Mouse (Mus musculus): ENCODE results near the gene Cers6. TPM values are rescaled to one million over a fixed set of nuclear protein-coding genes. Genes with fewer than 3 reads are reported as not detected.

Cers6 gene
- polyA plus RNA-seq, 2 experiments = 2.0 to 6.7 TPM

- H3K36me3 ChIP-seq (replicated peaks; ENCODE audit: control insufficient read depth, insufficient read depth, low read depth) = no peaks in the 10 kb centered on the region
- H3K4me3 ChIP-seq (ENCODE audit: insufficient read depth in 1 of 2, low read depth in 2 of 2, low read length in 2 of 2) = no peak overlapping the region
- no peak for TF ChIP-seq CTCF (IDR thresholded peaks at IDR 0.05; ENCODE audit: low read depth)
- TF ChIP-seq EP300 (IDR thresholded peaks at IDR 0.05; ENCODE audit: low read depth) = no peak
- no peaks in the 10 kb centered on the region for H3K27me3 ChIP-seq (ENCODE audit: control insufficient read depth, insufficient read depth, low read length)
- H3K4me2 ChIP-seq (ENCODE audit: low read depth) = no peak overlapping the region
- no peak for ATAC-seq (ENCODE audit: insufficient read depth)
- H3K27ac ChIP-seq = no peak overlapping the region
- no peaks in the 10 kb centered on the region for H3K9me3 ChIP-seq (ENCODE audit: control insufficient read depth, low read length)
- WGBS (ENCODE audit: insufficient replicate concordance) = 69% methylated on average over 7 of the region's 7 CpGs
- no peak for DNase-seq (ENCODE audit: low read depth in 3 of 3, low spot score in 3 of 3)
- H3K4me1 ChIP-seq (replicated peaks; ENCODE audit: control insufficient read depth in 2 of 2, insufficient read depth in 2 of 2, low read length in 1 of 2) = no peaks in the 10 kb centered on the region
- H3K9ac ChIP-seq (replicated peaks) = no peak overlapping the region
These were observed 23.3 kb downstream of the Cers6 start for GRCm38 (mm10) chr2:68884573-68884972.

- H3K4me2 ChIP-seq (ENCODE audit: low read depth) = no peak overlapping the region
- WGBS (ENCODE audit: insufficient replicate concordance) = 61% methylated on average over 2 of the region's 2 CpGs
- no peak overlapping the region for H3K9ac ChIP-seq (replicated peaks)
- H3K4me1 ChIP-seq (replicated peaks; ENCODE audit: control insufficient read depth in 2 of 2, insufficient read depth in 2 of 2, low read length in 1 of 2) = no peaks in the 10 kb centered on the region
- H3K9me3 ChIP-seq (ENCODE audit: control insufficient read depth, low read length) = no peaks in the 10 kb centered on the region
- no peak overlapping the region for H3K4me3 ChIP-seq (ENCODE audit: insufficient read depth in 1 of 2, low read depth in 2 of 2, low read length in 2 of 2)
- H3K27me3 ChIP-seq (ENCODE audit: control insufficient read depth, insufficient read depth, low read length) = no peaks in the 10 kb centered on the region
- DNase-seq (ENCODE audit: low read depth in 3 of 3, low spot score in 3 of 3) (no peak), ATAC-seq (ENCODE audit: insufficient read depth) (no peak)
- no peak overlapping the region for H3K27ac ChIP-seq
- H3K36me3 ChIP-seq (replicated peaks; ENCODE audit: control insufficient read depth, insufficient read depth, low read depth) = no peaks in the 10 kb centered on the region
- TF ChIP-seq EP300 (IDR thresholded peaks at IDR 0.05; ENCODE audit: low read depth) (no peak), CTCF (IDR thresholded peaks at IDR 0.05; ENCODE audit: low read depth) (no peak)
These were observed 24.0 kb downstream of the Cers6 start for GRCm38 (mm10) chr2:68885206-68885605.

- Histone ChIP-seq H3K9me3 (ENCODE audit: control insufficient read depth, low read length) (no peaks in the 10 kb centered on the region), H3K4me3 (ENCODE audit: insufficient read depth in 1 of 2, low read depth in 2 of 2, low read length in 2 of 2) (no peak overlapping the region), H3K27me3 (ENCODE audit: control insufficient read depth, insufficient read depth, low read length) (no peaks in the 10 kb centered on the region), H3K27ac (no peak overlapping the region), H3K4me1 (replicated peaks; ENCODE audit: control insufficient read depth in 2 of 2, insufficient read depth in 2 of 2, low read length in 1 of 2) (no peaks in the 10 kb centered on the region), H3K9ac (replicated peaks) (no peak overlapping the region), H3K4me2 (ENCODE audit: low read depth) (no peak overlapping the region), H3K36me3 (replicated peaks; ENCODE audit: control insufficient read depth, insufficient read depth, low read depth) (no peaks in the 10 kb centered on the region)
- WGBS (ENCODE audit: insufficient replicate concordance) = 37% methylated on average over 4 of the region's 4 CpGs
- ATAC-seq (ENCODE audit: insufficient read depth) (no peak), DNase-seq (ENCODE audit: low read depth in 3 of 3, low spot score in 3 of 3) (no peak)
- TF ChIP-seq EP300 (IDR thresholded peaks at IDR 0.05; ENCODE audit: low read depth) (no peak), CTCF (IDR thresholded peaks at IDR 0.05; ENCODE audit: low read depth) (no peak)
These were observed 24.7 kb downstream of the Cers6 start for GRCm38 (mm10) chr2:68885766-68886496.

- no peak for ATAC-seq (ENCODE audit: insufficient read depth)
- H3K4me2 ChIP-seq (ENCODE audit: low read depth) = no peak overlapping the region
- no peaks in the 10 kb centered on the region for H3K9me3 ChIP-seq (ENCODE audit: control insufficient read depth, low read length)
- no peak overlapping the region for H3K4me3 ChIP-seq (ENCODE audit: insufficient read depth in 1 of 2, low read depth in 2 of 2, low read length in 2 of 2)
- no peak for DNase-seq (ENCODE audit: low read depth in 3 of 3, low spot score in 3 of 3)
- TF ChIP-seq CTCF (IDR thresholded peaks at IDR 0.05; ENCODE audit: low read depth) = no peak
- TF ChIP-seq EP300 (IDR thresholded peaks at IDR 0.05; ENCODE audit: low read depth) = no peak
- H3K27ac ChIP-seq = no peak overlapping the region
- H3K27me3 ChIP-seq (ENCODE audit: control insufficient read depth, insufficient read depth, low read length) = no peaks in the 10 kb centered on the region
- WGBS (ENCODE audit: insufficient replicate concordance) = 77% methylated on average over 4 of the region's 4 CpGs
- no peaks in the 10 kb centered on the region for H3K4me1 ChIP-seq (replicated peaks; ENCODE audit: control insufficient read depth in 2 of 2, insufficient read depth in 2 of 2, low read length in 1 of 2)
- no peaks in the 10 kb centered on the region for H3K36me3 ChIP-seq (replicated peaks; ENCODE audit: control insufficient read depth, insufficient read depth, low read depth)
- no peak overlapping the region for H3K9ac ChIP-seq (replicated peaks)
These were observed 25.4 kb downstream of the Cers6 start for GRCm38 (mm10) chr2:68886661-68887060.

GRCm38 (mm10) chr2:68888094-68888705, 27.0 kb downstream of the Cers6 start:
- 56% methylated on average over 3 of the region's 3 CpGs for WGBS (ENCODE audit: insufficient replicate concordance)
- H3K9ac ChIP-seq (replicated peaks) = no peak overlapping the region
- H3K36me3 ChIP-seq (replicated peaks; ENCODE audit: control insufficient read depth, insufficient read depth, low read depth) = no peaks in the 10 kb centered on the region
- no peaks in the 10 kb centered on the region for H3K4me1 ChIP-seq (replicated peaks; ENCODE audit: control insufficient read depth in 2 of 2, insufficient read depth in 2 of 2, low read length in 1 of 2)
- ATAC-seq (ENCODE audit: insufficient read depth) (no peak), DNase-seq (ENCODE audit: low read depth in 3 of 3, low spot score in 3 of 3) (no peak)
- H3K9me3 ChIP-seq (ENCODE audit: control insufficient read depth, low read length) = no peaks in the 10 kb centered on the region
- H3K4me2 ChIP-seq (ENCODE audit: low read depth) = no peak overlapping the region
- no peak overlapping the region for H3K27ac ChIP-seq
- no peak overlapping the region for H3K4me3 ChIP-seq (ENCODE audit: insufficient read depth in 1 of 2, low read depth in 2 of 2, low read length in 2 of 2)
- H3K27me3 ChIP-seq (ENCODE audit: control insufficient read depth, insufficient read depth, low read length) = no peaks in the 10 kb centered on the region
- TF ChIP-seq CTCF (IDR thresholded peaks at IDR 0.05; ENCODE audit: low read depth) (no peak), EP300 (IDR thresholded peaks at IDR 0.05; ENCODE audit: low read depth) (no peak)

Measured in liver, embryonic 14.5 days (tissue).